Mouse (Mus musculus) spleen, adult 10 weeks (tissue): ENCODE measurements around the gene Cyp2c70. TPM values are rescaled to one million over a fixed set of nuclear protein-coding genes. Genes with fewer than 3 reads are reported as not detected.

Experiments used
- polyA plus RNA-seq: library from polyadenylated mRNA; stranded (reverse); fragments of 350-450 nt; fragmentation: Illumina TruSeq; extraction: RNeasy Lipid Tissue Mini Kit (QIAGEN cat#74804); gene quantifications from one replicate; pipeline ENCODE4 v1.2.3, GENCODE M21; 2015; ENCODE audit warnings: low replicate concordance; ENCODE audit not compliant: insufficient read depth

The Cyp2c70 gene
- polyA plus RNA-seq, result not detected

GRCm38 (mm10) chr19:40187160-40187559 is at the start of gene Cyp2c70:
Gene Cyp2c70, minus strand, starts transcription at chr19:40187333.

Other genes starting within 250 kb of the Cyp2c70 start
- gene Cyp2c37, start 194.9 kb downstream of the Cyp2c70 start, polyA plus RNA-seq, result not detected
- not detected for gene Cyp2c54, start 113.5 kb downstream of the Cyp2c70 start, polyA plus RNA-seq
- not detected for gene Cyp2c50, start 97.6 kb downstream of the Cyp2c70 start, polyA plus RNA-seq
- 82.6 TPM for gene Pdlim1, start 84.5 kb upstream of the Cyp2c70 start, polyA plus RNA-seq